Mouse (Mus musculus): Measurements from ENCODE around the gene Ntm. TPM values are rescaled to one million over a fixed set of nuclear protein-coding genes. Genes with fewer than 3 reads are reported as not detected.

Ntm gene
- not detected for polyA plus RNA-seq (2012; fragmentation: generic; extraction: Trizol)

GRCm38 (mm10) chr9:29962978-29963377 is at the start of gene Ntm:
TSS of gene Ntm (minus strand) at chr9:29963141.

All from C3H10T1/2 (cell line).